Mouse (Mus musculus): Measurements from ENCODE around the gene Cpsf3.

- TF ChIP-seq ZC3H11A (IDR thresholded peaks at IDR 0.05; ENCODE audit: borderline replicate concordance, low read depth, low read length) (no peak), CHD2 (IDR thresholded peaks at IDR 0.05; ENCODE audit: low read depth, low read length) (no peak)
These were observed 20.9 kb upstream of the Cpsf3 start for GRCm38 (mm10) chr12:21264241-21264640.
